Mouse (Mus musculus): ENCODE data around the gene Plscr5. TPM values are rescaled to one million over a fixed set of nuclear protein-coding genes. Genes with fewer than 3 reads are reported as not detected.

Gene Plscr5
- polyA plus RNA-seq, 1 experiment from 2014 or later, result not detected

- no peak overlapping the region for H3K4me3 ChIP-seq
- H3K9me3 ChIP-seq (replicated peaks), result no peaks in the 10 kb centered on the region
- no peak overlapping the region for H3K9ac ChIP-seq
- 73% methylated on average over 3 of the region's 3 CpGs for WGBS
- no peak for ATAC-seq (ENCODE audit: low FRiP score)
- no peaks in the 10 kb centered on the region for H3K27me3 ChIP-seq
- no peaks in the 10 kb centered on the region for H3K36me3 ChIP-seq
- no peak overlapping the region for H3K4me2 ChIP-seq (replicated peaks)
- no peaks in the 10 kb centered on the region for H3K4me1 ChIP-seq
- H3K27ac ChIP-seq, result no peak overlapping the region
These were observed 17.1 kb downstream of the Plscr5 start for GRCm38 (mm10) chr9:92209850-92210249.

GRCm38 (mm10) chr9:92210386-92210967 is 17.7 kb downstream of the Plscr5 start:
- no peak overlapping the region for H3K4me3 ChIP-seq
- H3K27me3 ChIP-seq, result no peaks in the 10 kb centered on the region
- H3K4me1 ChIP-seq, result no peaks in the 10 kb centered on the region
- WGBS, result 83% methylated on average over 7 of the region's 7 CpGs
- no peak overlapping the region for H3K4me2 ChIP-seq (replicated peaks)
- H3K9me3 ChIP-seq (replicated peaks), result no peaks in the 10 kb centered on the region
- no peak for ATAC-seq (ENCODE audit: low FRiP score)
- no peak overlapping the region for H3K9ac ChIP-seq
- H3K36me3 ChIP-seq, result no peaks in the 10 kb centered on the region
- no peak overlapping the region for H3K27ac ChIP-seq

GRCm38 (mm10) chr9:92211048-92211447 is 18.3 kb downstream of the Plscr5 start:
- H3K9me3 ChIP-seq (replicated peaks), result no peaks in the 10 kb centered on the region
- H3K9ac ChIP-seq, result no peak overlapping the region
- WGBS, result 75% methylated on average over 3 of the region's 3 CpGs

GRCm38 (mm10) chr9:92217484-92217883 is 24.7 kb downstream of the Plscr5 start:
- ATAC-seq (ENCODE audit: low FRiP score), result no peak
- Histone ChIP-seq H3K4me2 (replicated peaks) (no peak overlapping the region), H3K4me3 (no peak overlapping the region), H3K27me3 (no peaks in the 10 kb centered on the region), H3K4me1 (no peaks in the 10 kb centered on the region), H3K9ac (no peak overlapping the region), H3K36me3 (no peaks in the 10 kb centered on the region), H3K27ac (no peak overlapping the region), H3K9me3 (replicated peaks) (no peaks in the 10 kb centered on the region)
- 82% methylated on average over 4 of the region's 4 CpGs for WGBS

More at GRCm38 (mm10) chr9:92211048-92211447, 18.3 kb downstream of the Plscr5 start:
- no peak overlapping the region for H3K4me3 ChIP-seq
- H3K4me2 ChIP-seq (replicated peaks), result no peak overlapping the region
- no peaks in the 10 kb centered on the region for H3K27me3 ChIP-seq
- H3K4me1 ChIP-seq, result no peaks in the 10 kb centered on the region
- no peaks in the 10 kb centered on the region for H3K36me3 ChIP-seq
- no peak overlapping the region for H3K27ac ChIP-seq
- ATAC-seq (ENCODE audit: low FRiP score), result no peak

- Histone ChIP-seq H3K27ac (no peak overlapping the region), H3K36me3 (no peaks in the 10 kb centered on the region), H3K4me2 (replicated peaks) (no peak overlapping the region), H3K4me1 (no peaks in the 10 kb centered on the region), H3K9me3 (replicated peaks) (no peaks in the 10 kb centered on the region), H3K4me3 (no peak overlapping the region), H3K27me3 (no peaks in the 10 kb centered on the region), H3K9ac (no peak overlapping the region)
- ATAC-seq (ENCODE audit: low FRiP score), result no peak
- WGBS, result 93% methylated on average over 2 of the region's 2 CpGs
These were observed 25.2 kb downstream of the Plscr5 start for GRCm38 (mm10) chr9:92217896-92218295.

- ATAC-seq (ENCODE audit: low FRiP score), result no peak
These were observed 27.4 kb downstream of the Plscr5 start for GRCm38 (mm10) chr9:92220151-92220550.

GRCm38 (mm10) chr9:92221480-92221879 is 28.7 kb downstream of the Plscr5 start:
- Histone ChIP-seq H3K9me3 (replicated peaks) (no peaks in the 10 kb centered on the region), H3K4me3 (no peak overlapping the region), H3K9ac (no peak overlapping the region), H3K4me1 (no peaks in the 10 kb centered on the region), H3K27me3 (no peaks in the 10 kb centered on the region), H3K4me2 (replicated peaks) (no peak overlapping the region), H3K36me3 (no peaks in the 10 kb centered on the region), H3K27ac (no peak overlapping the region)
- no peak for ATAC-seq (ENCODE audit: low FRiP score)

More at GRCm38 (mm10) chr9:92220151-92220550, 27.4 kb downstream of the Plscr5 start:
- Histone ChIP-seq H3K27ac (no peak overlapping the region), H3K36me3 (no peaks in the 10 kb centered on the region), H3K4me2 (replicated peaks) (no peak overlapping the region), H3K4me3 (no peak overlapping the region), H3K9ac (no peak overlapping the region), H3K27me3 (no peaks in the 10 kb centered on the region), H3K4me1 (no peaks in the 10 kb centered on the region), H3K9me3 (replicated peaks) (no peaks in the 10 kb centered on the region)
- WGBS, result 84% methylated on average over 3 of the region's 3 CpGs

GRCm38 (mm10) chr9:92224598-92225231 is 32.0 kb downstream of the Plscr5 start:
- no peaks in the 10 kb centered on the region for H3K27me3 ChIP-seq
- no peak overlapping the region for H3K4me2 ChIP-seq (replicated peaks)
- no peak overlapping the region for H3K9ac ChIP-seq
- no peak for ATAC-seq (ENCODE audit: low FRiP score)
- no peak overlapping the region for H3K4me3 ChIP-seq
- H3K9me3 ChIP-seq (replicated peaks), result no peaks in the 10 kb centered on the region
- H3K27ac ChIP-seq, result no peak overlapping the region
- no peaks in the 10 kb centered on the region for H3K36me3 ChIP-seq
- no peaks in the 10 kb centered on the region for H3K4me1 ChIP-seq
- 94% methylated on average over 1 of the region's 1 CpGs for WGBS

GRCm38 (mm10) chr9:92226127-92226655 is 33.5 kb downstream of the Plscr5 start:
- Histone ChIP-seq H3K27ac (no peak overlapping the region), H3K4me1 (no peaks in the 10 kb centered on the region), H3K4me3 (no peak overlapping the region), H3K27me3 (no peaks in the 10 kb centered on the region), H3K9ac (no peak overlapping the region), H3K9me3 (replicated peaks) (no peaks in the 10 kb centered on the region), H3K36me3 (no peaks in the 10 kb centered on the region), H3K4me2 (replicated peaks) (no peak overlapping the region)
- WGBS, result 85% methylated on average over 3 of the region's 3 CpGs
- ATAC-seq (ENCODE audit: low FRiP score), result no peak

- no peaks in the 10 kb centered on the region for H3K36me3 ChIP-seq
- H3K27ac ChIP-seq, result no peak overlapping the region
- H3K4me1 ChIP-seq, result no peaks in the 10 kb centered on the region
- H3K4me3 ChIP-seq, result no peak overlapping the region
- H3K9ac ChIP-seq, result no peak overlapping the region
- no peak overlapping the region for H3K4me2 ChIP-seq (replicated peaks)
- no peak for ATAC-seq (ENCODE audit: low FRiP score)
- WGBS, result 92% methylated on average over 3 of the region's 3 CpGs
- H3K9me3 ChIP-seq (replicated peaks), result no peaks in the 10 kb centered on the region
- no peaks in the 10 kb centered on the region for H3K27me3 ChIP-seq
These were observed 34.1 kb downstream of the Plscr5 start for GRCm38 (mm10) chr9:92226795-92227194.

- H3K27me3 ChIP-seq, result no peaks in the 10 kb centered on the region
- no peak overlapping the region for H3K4me3 ChIP-seq
- H3K9me3 ChIP-seq (replicated peaks), result no peaks in the 10 kb centered on the region
- H3K4me1 ChIP-seq, result no peaks in the 10 kb centered on the region
- no peak for ATAC-seq (ENCODE audit: low FRiP score)
- WGBS, result 89% methylated on average over 16 of the region's 16 CpGs
- no peak overlapping the region for H3K27ac ChIP-seq
- H3K4me2 ChIP-seq (replicated peaks), result no peak overlapping the region
- no peak overlapping the region for H3K9ac ChIP-seq
- no peaks in the 10 kb centered on the region for H3K36me3 ChIP-seq
These were observed 36.4 kb downstream of the Plscr5 start for GRCm38 (mm10) chr9:92228867-92229832.

- Histone ChIP-seq H3K9me3 (replicated peaks) (no peaks in the 10 kb centered on the region), H3K27me3 (no peaks in the 10 kb centered on the region), H3K27ac (no peak overlapping the region), H3K36me3 (no peaks in the 10 kb centered on the region), H3K4me1 (no peaks in the 10 kb centered on the region), H3K4me3 (no peak overlapping the region), H3K9ac (no peak overlapping the region), H3K4me2 (replicated peaks) (no peak overlapping the region)
- ATAC-seq (ENCODE audit: low FRiP score), result no peak
- WGBS, result 75% methylated on average over 2 of the region's 2 CpGs
These were observed 37.1 kb downstream of the Plscr5 start for GRCm38 (mm10) chr9:92229833-92230205.
